Mouse (Mus musculus) heart, embryonic 14.5 days (tissue): ENCODE data around the gene Nyap2. TPM values are rescaled to one million over a fixed set of nuclear protein-coding genes. Genes with fewer than 3 reads are reported as not detected.

Source experiments
- ATAC-seq: fragments of 200-750 bp; cut with Nextera tagmentation; 2 replicates; pipeline ENCODE4 v1.8.0; 2017; ENCODE audit warnings: low read depth, moderate TSS enrichment; ENCODE audit not compliant: insufficient number of reproducible peaks, insufficient read depth, low FRiP score
- H3K27ac ChIP-seq, 2 experiments: fragments of 200-500 bp in 1 of 2; fragments of 300-500 bp in 1 of 2; sonication (generic) in 1 of 2; replicated peaks in 1 of 2; 2 replicates each; pipeline ENCODE4 v1.5.1; 2012 to 2014; ENCODE audit warnings: low read depth in 2 of 2, low read length in 2 of 2, control low read depth in 1 of 2, mild to moderate bottlenecking in 1 of 2, mixed read lengths in 1 of 2; ENCODE audit not compliant: control insufficient read depth in 1 of 2, insufficient read depth in 1 of 2
- H3K27me3 ChIP-seq: fragments of 300-500 bp; sonication (generic); 2 replicates; pipeline ENCODE4 v1.6.1; 2014; ENCODE audit warnings: mild to moderate bottlenecking, low read length, control low read depth; ENCODE audit not compliant: control insufficient read depth, insufficient read depth
- H3K36me3 ChIP-seq: fragments of 300-500 bp; sonication (generic); 2 replicates; pipeline ENCODE4 v1.6.1; 2014; ENCODE audit warnings: mild to moderate bottlenecking, control low read depth, low read length, mixed read lengths; ENCODE audit not compliant: control insufficient read depth, insufficient read depth
- H3K4me1 ChIP-seq, 2 experiments: fragments of 200-500 bp in 1 of 2; fragments of 300-500 bp in 1 of 2; sonication (generic) in 1 of 2; 2 replicates each; pipeline ENCODE4 v1.6.1; 2012 to 2014; ENCODE audit warnings: low read length in 2 of 2, control low read depth in 1 of 2, mixed read lengths in 1 of 2; ENCODE audit not compliant: control insufficient read depth in 2 of 2, insufficient read depth in 2 of 2
- H3K4me2 ChIP-seq: fragments of 300-500 bp; sonication (generic); 2 replicates; pipeline ENCODE4 v1.6.1; 2014; ENCODE audit warnings: mild to moderate bottlenecking, low read length
- H3K4me3 ChIP-seq, 2 experiments: fragments of 200-500 bp in 1 of 2; fragments of 300-500 bp in 1 of 2; sonication (generic) in 1 of 2; 2 replicates each; pipeline ENCODE4 v1.5.1; 2012 to 2014; ENCODE audit warnings: low read length in 2 of 2, mild to moderate bottlenecking in 2 of 2, control low read depth in 1 of 2, low read depth in 1 of 2, moderate library complexity in 1 of 2; ENCODE audit not compliant: control insufficient read depth in 1 of 2, insufficient read depth in 1 of 2
- H3K9ac ChIP-seq: fragments of 300-500 bp; sonication (generic); 2 replicates; pipeline ENCODE4 v1.6.1; 2014; ENCODE audit warnings: mild to moderate bottlenecking, low read length
- H3K9me3 ChIP-seq: fragments of 300-500 bp; sonication (generic); 2 replicates; pipeline ENCODE4 v1.6.1; 2016; ENCODE audit warnings: low read length, control low read depth; ENCODE audit not compliant: control insufficient read depth
- WGBS: fragments of 180-500 bp; shearing (Covaris S2); extraction: QIAGEN DNeasy Blood & Tissue Kit; methylation state at CpG from one replicate; pipeline ENCODE4 v1.1.7; 2014; 5-methylcytosine and 5-hydroxymethylcytosine counted together
- polyA plus RNA-seq: library from polyadenylated mRNA; unstranded; fragments of >200 nt; fragmentation: Nextera tagmentation; extraction: Ambion mirVana; gene quantifications from 2 replicates; pipeline ENCODE4 v1.2.1, GENCODE M21; 2014

Gene Nyap2
- 0.07 TPM in 1 of 2 replicates, not detected in the other for polyA plus RNA-seq

- Histone ChIP-seq H3K4me2 (no peak within 1 kb of the TSS), H3K27me3 (no peaks in the 10 kb centered on the region), H3K9ac (no peak within 1 kb of the TSS), H3K27ac (no peak within 1 kb of the TSS), H3K4me3 (no peak within 1 kb of the TSS), H3K36me3 (no peaks in the 10 kb centered on the region), H3K4me1 (no peaks in the 10 kb centered on the region), H3K9me3 (no peaks in the 10 kb centered on the region)
- 29% methylated on average over 16 of the region's 16 CpGs for WGBS
- ATAC-seq: no peak
Observed at GRCm38 (mm10) chr1:81076831-81077664, at the start of gene Nyap2. TSS of gene Nyap2 (plus strand) at chr1:81076950.

- no peak for ATAC-seq
- Histone ChIP-seq H3K4me3 (no peak overlapping the region), H3K36me3 (no peaks in the 10 kb centered on the region), H3K9ac (no peak overlapping the region), H3K27ac (no peak overlapping the region), H3K4me1 (no peaks in the 10 kb centered on the region), H3K9me3 (no peaks in the 10 kb centered on the region), H3K27me3 (no peaks in the 10 kb centered on the region), H3K4me2 (no peak overlapping the region)
- 58% methylated on average over 5 of the region's 5 CpGs for whole genome bisulfite sequencing
Observed at GRCm38 (mm10) chr1:81042907-81043868, 33.6 kb upstream of the Nyap2 start.

GRCm38 (mm10) chr1:81058340-81058739 lies 18.4 kb upstream of the Nyap2 start:
- Histone ChIP-seq H3K4me1 (no peaks in the 10 kb centered on the region), H3K4me3 (no peak overlapping the region), H3K27me3 (no peaks in the 10 kb centered on the region), H3K9me3 (no peaks in the 10 kb centered on the region), H3K4me2 (no peak overlapping the region), H3K36me3 (no peaks in the 10 kb centered on the region), H3K27ac (no peak overlapping the region), H3K9ac (no peak overlapping the region)
- ATAC-seq: no peak
- 79% methylated on average over 5 of the region's 5 CpGs for WGBS

- Histone ChIP-seq H3K36me3 (no peaks in the 10 kb centered on the region), H3K9me3 (no peaks in the 10 kb centered on the region), H3K4me2 (no peak overlapping the region), H3K4me3 (no peak overlapping the region), H3K27ac (no peak overlapping the region), H3K27me3 (no peaks in the 10 kb centered on the region), H3K4me1 (no peaks in the 10 kb centered on the region), H3K9ac (no peak overlapping the region)
- no peak for ATAC-seq
- 69% methylated on average over 2 of the region's 2 CpGs for WGBS
Observed at GRCm38 (mm10) chr1:81058835-81059234, 17.9 kb upstream of the Nyap2 start.

- H3K4me3 ChIP-seq: no peak overlapping the region
- no peak overlapping the region for H3K9ac ChIP-seq
- no peak overlapping the region for H3K27ac ChIP-seq
- ATAC-seq: no peak
- H3K4me1 ChIP-seq: no peaks in the 10 kb centered on the region
- 77% methylated on average over 2 of the region's 2 CpGs for WGBS
- no peaks in the 10 kb centered on the region for H3K9me3 ChIP-seq
- H3K36me3 ChIP-seq: no peaks in the 10 kb centered on the region
- H3K4me2 ChIP-seq: no peak overlapping the region
- no peaks in the 10 kb centered on the region for H3K27me3 ChIP-seq
Observed at GRCm38 (mm10) chr1:81062811-81063210, 13.9 kb upstream of the Nyap2 start.

- no peak overlapping the region for H3K9ac ChIP-seq
- no peak for ATAC-seq
- H3K9me3 ChIP-seq: no peaks in the 10 kb centered on the region
- no peak overlapping the region for H3K27ac ChIP-seq
- no peak overlapping the region for H3K4me2 ChIP-seq
- no peaks in the 10 kb centered on the region for H3K36me3 ChIP-seq
- H3K4me1 ChIP-seq: no peaks in the 10 kb centered on the region
- no peaks in the 10 kb centered on the region for H3K27me3 ChIP-seq
- 73% methylated on average over 9 of the region's 9 CpGs for WGBS
- no peak overlapping the region for H3K4me3 ChIP-seq
Observed at GRCm38 (mm10) chr1:81076259-81076658, 491 bp upstream of the Nyap2 start.

- H3K9me3 ChIP-seq: no peaks in the 10 kb centered on the region
Observed at GRCm38 (mm10) chr1:81077665-81078314, 1.0 kb downstream of the Nyap2 start.

More at GRCm38 (mm10) chr1:81077665-81078314, 1.0 kb downstream of the Nyap2 start:
- ATAC-seq: no peak
- H3K9ac ChIP-seq: no peak overlapping the region
- H3K4me2 ChIP-seq: no peak overlapping the region
- no peak overlapping the region for H3K27ac ChIP-seq
- 72% methylated on average over 9 of the region's 9 CpGs for WGBS
- H3K4me1 ChIP-seq: no peaks in the 10 kb centered on the region
- no peaks in the 10 kb centered on the region for H3K36me3 ChIP-seq
- no peaks in the 10 kb centered on the region for H3K27me3 ChIP-seq
- H3K4me3 ChIP-seq: no peak overlapping the region
